Mouse (Mus musculus): Measurements from ENCODE around the gene Mfap5. TPM values are rescaled to one million over a fixed set of nuclear protein-coding genes. Genes with fewer than 3 reads are reported as not detected.
A peak's percentile ranks its signal among the peaks of the same experiment; 100 is the strongest.
"Not testable (repeated sequence)": the region's sequence is repeated elsewhere in the genome, so short reads cannot be mapped to it uniquely, and the experiment has no call there.

The Mfap5 gene
- total and polyA plus RNA-seq, 3 experiments = 0.15 to 0.42 (median 0.16) TPM

GRCm38 (mm10) chr6:122514312-122514711, 8.7 kb downstream of the Mfap5 start:
- in situ Hi-C loops (cut with MboI; ENCODE audit: low pct_ligation_motif_present, low pct_unique_long_range_greater_than_20kb, low sequenced_read_pairs) = no loop called here
- no peak for DNase-seq (ENCODE audit: extremely low read depth)
- no peaks in the 10 kb centered on the region for H3K36me3 ChIP-seq (replicated peaks in 1 of 2; ENCODE audit: control insufficient read depth in 1 of 2, insufficient read depth in 1 of 2, low read length in 1 of 2)
- no peak overlapping the region for H3K9ac ChIP-seq (ENCODE audit: insufficient read depth, low read depth)
- H3K27me3 ChIP-seq (replicated peaks) = peaks cover 2% of the 10 kb centered on the region
- H3K4me1 ChIP-seq (ENCODE audit: control insufficient read depth in 1 of 2, insufficient read depth in 2 of 2) = 0 out of 4 replicates have a peak, but pooled peaks cover 0 to 4% of the 10 kb centered on the region in 2 experiments
- H3K9me3 ChIP-seq (replicated peaks; ENCODE audit: low read length) = no peaks in the 10 kb centered on the region
- H3K4me2 ChIP-seq (ENCODE audit: insufficient read depth, low read depth, poor library complexity, severe bottlenecking) = no peak overlapping the region
- no peak overlapping the region for H3K4me3 ChIP-seq (replicated peaks in 1 of 3; ENCODE audit: low read depth in 2 of 3, low read length in 2 of 3, poor library complexity in 1 of 3)
- dilution Hi-C loops (cut with MboI; ENCODE audit: extremely low pct_ligation_motif_present, extremely low pct_unique_long_range_greater_than_20kb, low sequenced_read_pairs) = no loop called here
- TF ChIP-seq SMC3 (IDR thresholded peaks at IDR 0.05; ENCODE audit: low read depth, low read length) (no peak), E2F4 (IDR thresholded peaks at IDR 0.05; ENCODE audit: insufficient replicate concordance, low read depth, low read length) (no peak), MEF2A (IDR thresholded peaks at IDR 0.05; ENCODE audit: borderline replicate concordance, low read depth, low read length) (no peak), SIN3A (IDR thresholded peaks at IDR 0.05; ENCODE audit: low read length) (no peak), KAT2A (IDR thresholded peaks at IDR 0.05; ENCODE audit: insufficient replicate concordance, low read length) (no peak), MAFK (IDR thresholded peaks at IDR 0.05; ENCODE audit: insufficient replicate concordance, low read length) (no peak), ZNF384 (IDR thresholded peaks at IDR 0.05; ENCODE audit: low read depth, low read length) (no peak), RAD21 (IDR thresholded peaks at IDR 0.05; ENCODE audit: low read depth, low read length) (no peak), MAZ (IDR thresholded peaks at IDR 0.05; ENCODE audit: low read depth, low read length) (no peak), BHLHE40 (IDR thresholded peaks at IDR 0.05; ENCODE audit: low read depth, low read length) (no peak), MXI1 (IDR thresholded peaks at IDR 0.05; ENCODE audit: low read depth, low read length) (no peak), CHD1 (IDR thresholded peaks at IDR 0.05; ENCODE audit: low read depth, low read length) (no peak), TBP (conservative IDR thresholded peaks at IDR 0.05; ENCODE audit: low read depth, low read length) (no peak), ZKSCAN1 (IDR thresholded peaks at IDR 0.05; ENCODE audit: borderline replicate concordance, low read depth, low read length) (no peak), POLR2AphosphoS2 (IDR thresholded peaks at IDR 0.05; ENCODE audit: low read depth, low read length) (no peak), ELF1 (IDR thresholded peaks at IDR 0.05; ENCODE audit: low read depth, low read length) (no peak), PAX5 (IDR thresholded peaks at IDR 0.05; ENCODE audit: low read length) (no peak)
- H3K79me2 ChIP-seq (replicated peaks; ENCODE audit: control insufficient read depth, extremely low read depth, insufficient read depth, poor library complexity, severe bottlenecking) = no peaks in the 10 kb centered on the region
- no peak overlapping the region for H3K27ac ChIP-seq (ENCODE audit: insufficient read depth, low read depth)

- H3K9ac ChIP-seq (ENCODE audit: insufficient read depth, low read depth); in situ Hi-C loops (cut with MboI; ENCODE audit: low pct_ligation_motif_present, low pct_unique_long_range_greater_than_20kb, low sequenced_read_pairs); H3K4me3 ChIP-seq (replicated peaks in 1 of 3; ENCODE audit: low read depth in 2 of 3, low read length in 2 of 3, poor library complexity in 1 of 3); H3K27me3 ChIP-seq (replicated peaks); H3K36me3 ChIP-seq (replicated peaks in 1 of 2; ENCODE audit: control insufficient read depth in 1 of 2, insufficient read depth in 1 of 2, low read length in 1 of 2); H3K27ac ChIP-seq (ENCODE audit: insufficient read depth, low read depth); H3K4me2 ChIP-seq (ENCODE audit: insufficient read depth, low read depth, poor library complexity, severe bottlenecking); H3K79me2 ChIP-seq (replicated peaks; ENCODE audit: control insufficient read depth, extremely low read depth, insufficient read depth, poor library complexity, severe bottlenecking); dilution Hi-C loops (cut with MboI; ENCODE audit: extremely low pct_ligation_motif_present, extremely low pct_unique_long_range_greater_than_20kb, low sequenced_read_pairs); DNase-seq (ENCODE audit: extremely low read depth); H3K4me1 ChIP-seq (ENCODE audit: control insufficient read depth in 1 of 2, insufficient read depth in 2 of 2); H3K9me3 ChIP-seq (replicated peaks; ENCODE audit: low read length): not testable (repeated sequence)
- TF ChIP-seq KAT2A (IDR thresholded peaks at IDR 0.05; ENCODE audit: insufficient replicate concordance, low read length) (0 out of 2 replicates have a peak, but pooled peaks have one; percentile 25), MYC (IDR thresholded peaks at IDR 0.05; ENCODE audit: low read depth, low read length) (0 out of 2 replicates have a peak, but pooled peaks have one; percentile 39), HCFC1 (IDR thresholded peaks at IDR 0.05; ENCODE audit: low read depth, low read length) (peak; percentile 73)
These were observed 10.1 kb downstream of the Mfap5 start for GRCm38 (mm10) chr6:122515762-122516161.
